Mouse (Mus musculus): ENCODE measurements around the gene Maip1.

GRCm38 (mm10) chr1:57413397-57413796, 7.3 kb downstream of the Maip1 start:
- no peak for TF ChIP-seq EP300 (IDR thresholded peaks at IDR 0.05; ENCODE audit: low read depth)
- no peak for TF ChIP-seq CTCF (IDR thresholded peaks at IDR 0.05; ENCODE audit: low read depth)
